Mouse (Mus musculus): ENCODE results near the gene Sec14l1. TPM values are rescaled to one million over a fixed set of nuclear protein-coding genes. Genes with fewer than 3 reads are reported as not detected.

Sec14l1 gene
- polyA plus RNA-seq, 1 experiment from 2014 or later: 9.2 TPM

- TF ChIP-seq CTCF (IDR thresholded peaks at IDR 0.05; ENCODE audit: low read depth): peak; percentile 99
- no peak for TF ChIP-seq EP300 (IDR thresholded peaks at IDR 0.05; ENCODE audit: low read depth)
- Histone ChIP-seq H3K4me3 (ENCODE audit: low read depth, low read length) (no peak overlapping the region), H3K9ac (replicated peaks) (no peak overlapping the region), H3K36me3 (replicated peaks; ENCODE audit: insufficient read depth, low read length) (no peaks in the 10 kb centered on the region), H3K4me1 (ENCODE audit: insufficient read depth) (peaks cover 8% of the 10 kb centered on the region), H3K9me3 (ENCODE audit: low read length) (no peaks in the 10 kb centered on the region), H3K27me3 (ENCODE audit: insufficient read depth, low read length) (0 out of 2 replicates have a peak, but pooled peaks cover 6% of the 10 kb centered on the region), H3K27ac (ENCODE audit: low read depth) (no peak overlapping the region), H3K4me2 (ENCODE audit: low read depth, low read length) (no peak overlapping the region)
- DNase-seq: peak; percentile 90
- 1% methylated on average over 13 of the region's 13 CpGs for WGBS (ENCODE audit: insufficient replicate concordance)
- ATAC-seq: 0 out of 2 replicates have a peak, but pooled peaks have one; percentile 31
These were observed 42.8 kb upstream of the Sec14l1 start for GRCm38 (mm10) chr11:117072128-117072527.

- no peak overlapping the region for H3K4me2 ChIP-seq (ENCODE audit: low read depth, low read length)
- DNase-seq: no peak
- peaks cover 7% of the 10 kb centered on the region for H3K36me3 ChIP-seq (replicated peaks; ENCODE audit: insufficient read depth, low read length)
- peaks cover 18% of the 10 kb centered on the region for H3K4me1 ChIP-seq (ENCODE audit: insufficient read depth)
- ATAC-seq: no peak
- H3K27ac ChIP-seq (ENCODE audit: low read depth): no peak overlapping the region
- no peaks in the 10 kb centered on the region for H3K9me3 ChIP-seq (ENCODE audit: low read length)
- 82% methylated on average over 9 of the region's 9 CpGs for WGBS (ENCODE audit: insufficient replicate concordance)
- H3K27me3 ChIP-seq (ENCODE audit: insufficient read depth, low read length): 0 out of 2 replicates have a peak, but pooled peaks cover 6% of the 10 kb centered on the region
- TF ChIP-seq CTCF (IDR thresholded peaks at IDR 0.05; ENCODE audit: low read depth): peak; percentile 16; the same call in 1 of the 2 replicates
- no peak for TF ChIP-seq EP300 (IDR thresholded peaks at IDR 0.05; ENCODE audit: low read depth)
- no peak overlapping the region for H3K4me3 ChIP-seq (ENCODE audit: low read depth, low read length)
- no peak overlapping the region for H3K9ac ChIP-seq (replicated peaks)
These were observed 41.5 kb upstream of the Sec14l1 start for GRCm38 (mm10) chr11:117073426-117073825.

GRCm38 (mm10) chr11:117076576-117077196 lies 38.3 kb upstream of the Sec14l1 start:
- TF ChIP-seq CTCF (IDR thresholded peaks at IDR 0.05; ENCODE audit: low read depth) (peak; percentile 23; the same call in 1 of the 2 replicates), EP300 (IDR thresholded peaks at IDR 0.05; ENCODE audit: low read depth) (0 out of 2 replicates have a peak, but pooled peaks have one; percentile 36)
- H3K36me3 ChIP-seq (replicated peaks; ENCODE audit: insufficient read depth, low read length): peaks cover 30% of the 10 kb centered on the region
- no peaks in the 10 kb centered on the region for H3K27me3 ChIP-seq (ENCODE audit: insufficient read depth, low read length)
- peak overlapping the region; percentile 85 for H3K9ac ChIP-seq (replicated peaks)
- under 1% methylated on average over 54 of the region's 54 CpGs for WGBS (ENCODE audit: insufficient replicate concordance)
- peak; percentile 89 for DNase-seq
- H3K27ac ChIP-seq (ENCODE audit: low read depth): peak overlapping the region; percentile 77
- H3K4me1 ChIP-seq (ENCODE audit: insufficient read depth): peaks cover 26% of the 10 kb centered on the region
- peak; percentile 85 for ATAC-seq
- H3K9me3 ChIP-seq (ENCODE audit: low read length): no peaks in the 10 kb centered on the region
- peak overlapping the region; percentile 94 for H3K4me2 ChIP-seq (ENCODE audit: low read depth, low read length)
- H3K4me3 ChIP-seq (ENCODE audit: low read depth, low read length): peak overlapping the region; percentile 88

GRCm38 (mm10) chr11:117077227-117077626 lies 37.7 kb upstream of the Sec14l1 start:
- TF ChIP-seq CTCF (IDR thresholded peaks at IDR 0.05; ENCODE audit: low read depth) (no peak), EP300 (IDR thresholded peaks at IDR 0.05; ENCODE audit: low read depth) (no peak)
- Histone ChIP-seq H3K4me3 (ENCODE audit: low read depth, low read length) (peak overlapping the region; percentile 88), H3K4me1 (ENCODE audit: insufficient read depth) (peaks cover 31% of the 10 kb centered on the region), H3K9me3 (ENCODE audit: low read length) (no peaks in the 10 kb centered on the region), H3K9ac (replicated peaks) (peak overlapping the region; percentile 85), H3K4me2 (ENCODE audit: low read depth, low read length) (peak overlapping the region; percentile 94), H3K36me3 (replicated peaks; ENCODE audit: insufficient read depth, low read length) (peaks cover 30% of the 10 kb centered on the region), H3K27ac (ENCODE audit: low read depth) (peak overlapping the region; percentile 77), H3K27me3 (ENCODE audit: insufficient read depth, low read length) (no peaks in the 10 kb centered on the region)
- WGBS (ENCODE audit: insufficient replicate concordance): 5% methylated on average over 8 of the region's 8 CpGs
- DNase-seq (no peak), ATAC-seq (peak; percentile 5; the same call in 1 of the 2 replicates)

GRCm38 (mm10) chr11:117077902-117078301 lies 37.1 kb upstream of the Sec14l1 start:
- no peak for TF ChIP-seq CTCF (IDR thresholded peaks at IDR 0.05; ENCODE audit: low read depth)
- TF ChIP-seq EP300 (IDR thresholded peaks at IDR 0.05; ENCODE audit: low read depth): no peak
- ATAC-seq: no peak
- Histone ChIP-seq H3K4me1 (ENCODE audit: insufficient read depth) (peaks cover 37% of the 10 kb centered on the region), H3K4me2 (ENCODE audit: low read depth, low read length) (peak overlapping the region; percentile 94), H3K36me3 (replicated peaks; ENCODE audit: insufficient read depth, low read length) (peaks cover 30% of the 10 kb centered on the region), H3K9me3 (ENCODE audit: low read length) (no peaks in the 10 kb centered on the region), H3K4me3 (ENCODE audit: low read depth, low read length) (peak overlapping the region; percentile 88), H3K27me3 (ENCODE audit: insufficient read depth, low read length) (no peaks in the 10 kb centered on the region), H3K27ac (ENCODE audit: low read depth) (no peak overlapping the region), H3K9ac (replicated peaks) (peak overlapping the region; percentile 85)
- DNase-seq: no peak
- 77% methylated on average over 8 of the region's 8 CpGs for WGBS (ENCODE audit: insufficient replicate concordance)

- Histone ChIP-seq H3K36me3 (replicated peaks; ENCODE audit: insufficient read depth, low read length) (peaks cover 30% of the 10 kb centered on the region), H3K27ac (ENCODE audit: low read depth) (no peak overlapping the region), H3K9ac (replicated peaks) (no peak overlapping the region), H3K4me2 (ENCODE audit: low read depth, low read length) (no peak overlapping the region), H3K9me3 (ENCODE audit: low read length) (no peaks in the 10 kb centered on the region), H3K27me3 (ENCODE audit: insufficient read depth, low read length) (no peaks in the 10 kb centered on the region), H3K4me3 (ENCODE audit: low read depth, low read length) (no peak overlapping the region), H3K4me1 (ENCODE audit: insufficient read depth) (peaks cover 44% of the 10 kb centered on the region)
- 71% methylated on average over 12 of the region's 12 CpGs for WGBS (ENCODE audit: insufficient replicate concordance)
- ATAC-seq (no peak), DNase-seq (no peak)
- TF ChIP-seq CTCF (IDR thresholded peaks at IDR 0.05; ENCODE audit: low read depth): no peak
These were observed 36.2 kb upstream of the Sec14l1 start for GRCm38 (mm10) chr11:117078637-117079240.

All from liver, postnatal 0 days (tissue).